Mouse (Mus musculus): ENCODE data around the gene Phip. TPM values are rescaled to one million over a fixed set of nuclear protein-coding genes. Genes with fewer than 3 reads are reported as not detected.
A peak's percentile ranks its signal among the peaks of the same experiment; 100 is the strongest.

Phip gene
- 14.8 and 15.6 TPM in 2 replicates for polyA plus RNA-seq (2012; rRNA removed)

DNA sequence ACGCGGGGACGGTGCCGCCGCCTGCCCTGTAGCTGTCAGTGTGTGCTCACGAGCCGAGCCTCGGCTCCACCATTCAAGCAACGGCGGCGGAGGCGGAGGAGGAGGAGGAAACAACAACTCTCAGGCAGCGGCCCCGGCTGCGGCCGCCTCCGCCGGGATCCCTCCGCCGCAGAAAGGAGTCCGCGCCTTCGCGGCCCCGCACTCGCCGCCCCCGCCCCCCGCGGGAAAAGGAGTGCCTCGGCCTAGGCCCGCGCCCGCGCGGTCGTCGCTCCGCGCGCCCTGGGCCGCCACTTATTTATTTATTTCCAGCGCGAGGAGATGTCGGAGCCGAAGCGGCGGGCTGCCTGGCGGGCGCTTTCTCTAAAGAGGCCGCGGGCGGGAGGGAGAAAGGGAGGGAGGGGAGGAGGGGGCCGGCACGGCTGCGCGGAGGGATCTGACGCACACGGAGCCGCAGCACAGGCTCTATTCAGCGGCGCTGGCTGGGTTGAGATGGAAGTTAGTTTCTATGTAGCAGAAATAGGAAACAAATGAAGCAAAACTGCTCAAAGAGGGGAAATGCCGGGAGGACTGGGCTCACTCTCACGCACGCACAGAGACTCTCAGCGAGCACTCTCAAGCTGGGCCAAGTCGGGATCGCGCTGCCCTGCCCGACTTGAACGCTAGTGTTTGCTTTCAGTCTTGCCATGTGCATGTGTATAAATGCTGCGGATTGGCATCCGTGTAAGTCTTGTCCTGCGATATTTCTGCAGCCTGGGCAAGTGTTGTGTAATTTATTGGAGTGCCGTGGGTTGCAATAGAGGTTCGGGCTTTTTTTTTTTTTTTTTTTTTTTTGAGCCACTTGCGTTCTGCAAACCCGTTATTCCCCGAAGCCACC is at the start of gene Phip:
TSS of gene Phip (minus strand) at position 175 of the 874 bp plus-strand sequence.
- TF ChIP-seq POLR2A (IDR thresholded peaks at IDR 0.05; ENCODE audit: extremely low read depth, insufficient read depth, low read length) (peak; percentile 81), CTCF (IDR thresholded peaks at IDR 0.05; ENCODE audit: extremely low read depth, insufficient read depth, low read length) (no peak)
- H3K4me1 ChIP-seq (ENCODE audit: control insufficient read depth, insufficient read depth, low read length), result peaks cover 4% of the 10 kb centered on the region; the same call in 1 of the 2 replicates
- H3K4me3 ChIP-seq (ENCODE audit: insufficient read depth, low read length), result peak within 1 kb of the TSS; percentile 67
- peak within 1 kb of the TSS; percentile 94 for H3K27ac ChIP-seq (ENCODE audit: insufficient read depth, low read length)

- no peak for TF ChIP-seq CTCF (IDR thresholded peaks at IDR 0.05; ENCODE audit: extremely low read depth, insufficient read depth, low read length)
- no peak for TF ChIP-seq POLR2A (IDR thresholded peaks at IDR 0.05; ENCODE audit: extremely low read depth, insufficient read depth, low read length)
- no peaks in the 10 kb centered on the region for H3K4me1 ChIP-seq (ENCODE audit: control insufficient read depth, insufficient read depth, low read length)
- H3K27ac ChIP-seq (ENCODE audit: insufficient read depth, low read length), result no peak overlapping the region
- no peak overlapping the region for H3K4me3 ChIP-seq (ENCODE audit: insufficient read depth, low read length)
Measured at GRCm38 (mm10) chr9:83023724-83024123, 48.4 kb upstream of the Phip start.

DNA sequence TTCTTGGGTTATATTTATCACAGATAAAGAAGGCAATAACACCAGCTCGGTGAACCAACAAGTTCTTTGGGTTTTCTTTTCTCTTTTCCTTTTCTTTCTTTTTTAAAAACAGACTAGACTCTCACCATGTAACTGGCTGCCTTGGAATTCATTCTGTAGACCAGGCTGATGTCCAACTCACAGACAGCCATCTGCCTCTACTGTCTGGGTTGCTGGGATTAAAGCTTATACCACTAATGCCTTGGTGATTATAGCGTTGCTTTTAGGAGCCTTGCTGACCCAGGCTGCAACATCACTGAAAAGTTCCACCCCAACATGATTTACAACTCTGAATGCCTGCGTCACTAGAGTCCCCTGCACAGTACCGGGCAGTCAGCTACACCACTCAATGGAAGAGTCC is 39.2 kb upstream of the Phip start:
- no peak overlapping the region for H3K4me3 ChIP-seq (ENCODE audit: insufficient read depth, low read length)
- H3K4me1 ChIP-seq (ENCODE audit: control insufficient read depth, insufficient read depth, low read length), result no peaks in the 10 kb centered on the region
- TF ChIP-seq CTCF (IDR thresholded peaks at IDR 0.05; ENCODE audit: extremely low read depth, insufficient read depth, low read length) (no peak), POLR2A (IDR thresholded peaks at IDR 0.05; ENCODE audit: extremely low read depth, insufficient read depth, low read length) (no peak)
- no peak overlapping the region for H3K27ac ChIP-seq (ENCODE audit: insufficient read depth, low read length)

- Histone ChIP-seq H3K4me1 (ENCODE audit: control insufficient read depth, insufficient read depth, low read length) (no peaks in the 10 kb centered on the region), H3K4me3 (ENCODE audit: insufficient read depth, low read length) (no peak overlapping the region), H3K27ac (ENCODE audit: insufficient read depth, low read length) (no peak overlapping the region)
- TF ChIP-seq CTCF (IDR thresholded peaks at IDR 0.05; ENCODE audit: extremely low read depth, insufficient read depth, low read length) (no peak), POLR2A (IDR thresholded peaks at IDR 0.05; ENCODE audit: extremely low read depth, insufficient read depth, low read length) (no peak)
Measured at GRCm38 (mm10) chr9:83008306-83008705, 33.0 kb upstream of the Phip start.

- TF ChIP-seq CTCF (IDR thresholded peaks at IDR 0.05; ENCODE audit: extremely low read depth, insufficient read depth, low read length), result no peak
- TF ChIP-seq POLR2A (IDR thresholded peaks at IDR 0.05; ENCODE audit: extremely low read depth, insufficient read depth, low read length), result no peak
- Histone ChIP-seq H3K4me3 (ENCODE audit: insufficient read depth, low read length) (no peak overlapping the region), H3K4me1 (ENCODE audit: control insufficient read depth, insufficient read depth, low read length) (no peaks in the 10 kb centered on the region), H3K27ac (ENCODE audit: insufficient read depth, low read length) (no peak overlapping the region)
Measured at GRCm38 (mm10) chr9:83001342-83001741, 26.0 kb upstream of the Phip start.

GRCm38 (mm10) chr9:82997765-82998500 is 22.6 kb upstream of the Phip start:
- H3K27ac ChIP-seq (ENCODE audit: insufficient read depth, low read length), result no peak overlapping the region
- no peak for TF ChIP-seq CTCF (IDR thresholded peaks at IDR 0.05; ENCODE audit: extremely low read depth, insufficient read depth, low read length)
- TF ChIP-seq POLR2A (IDR thresholded peaks at IDR 0.05; ENCODE audit: extremely low read depth, insufficient read depth, low read length), result no peak

GRCm38 (mm10) chr9:82976936-82977335 is 1.6 kb upstream of the Phip start:
- Histone ChIP-seq H3K4me3 (ENCODE audit: insufficient read depth, low read length) (peak overlapping the region; percentile 67; the same call in 1 of the 2 replicates), H3K27ac (ENCODE audit: insufficient read depth, low read length) (no peak overlapping the region), H3K4me1 (ENCODE audit: control insufficient read depth, insufficient read depth, low read length) (no peaks in the 10 kb centered on the region)
- TF ChIP-seq POLR2A (IDR thresholded peaks at IDR 0.05; ENCODE audit: extremely low read depth, insufficient read depth, low read length) (no peak), CTCF (IDR thresholded peaks at IDR 0.05; ENCODE audit: extremely low read depth, insufficient read depth, low read length) (no peak)

More at GRCm38 (mm10) chr9:82997765-82998500, 22.6 kb upstream of the Phip start:
- no peak overlapping the region for H3K4me3 ChIP-seq (ENCODE audit: insufficient read depth, low read length)
- H3K4me1 ChIP-seq (ENCODE audit: control insufficient read depth, insufficient read depth, low read length), result no peaks in the 10 kb centered on the region

- Histone ChIP-seq H3K27ac (ENCODE audit: insufficient read depth, low read length) (peak overlapping the region; percentile 83; the same call in 1 of the 2 replicates), H3K4me1 (ENCODE audit: control insufficient read depth, insufficient read depth, low read length) (peaks cover 3% of the 10 kb centered on the region; the same call in 1 of the 2 replicates), H3K4me3 (ENCODE audit: insufficient read depth, low read length) (peak overlapping the region; percentile 67; the same call in 1 of the 2 replicates)
- no peak for TF ChIP-seq CTCF (IDR thresholded peaks at IDR 0.05; ENCODE audit: extremely low read depth, insufficient read depth, low read length)
Measured at GRCm38 (mm10) chr9:82976219-82976618, 903 bp upstream of the Phip start.

DNA sequence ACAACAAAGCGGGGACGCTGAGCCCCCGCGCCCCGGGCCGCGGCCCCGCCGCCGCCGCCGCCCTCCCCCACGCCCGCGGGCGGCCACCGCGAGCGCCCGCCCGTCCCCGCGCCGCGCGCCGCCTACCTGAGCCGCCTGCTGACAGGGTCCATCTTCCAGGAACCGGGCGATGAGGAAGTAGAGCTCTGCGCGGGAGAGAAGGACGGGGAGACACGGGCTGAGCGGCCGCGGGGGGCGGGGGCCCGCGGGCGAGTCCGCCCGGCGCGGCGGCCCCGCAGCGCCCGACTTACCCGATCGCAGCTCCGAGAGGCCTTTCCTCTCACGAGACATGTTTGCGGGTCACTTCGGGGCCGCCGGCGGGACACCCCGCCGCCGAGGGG is 364 bp downstream of the Phip start:
- Histone ChIP-seq H3K27ac (ENCODE audit: insufficient read depth, low read length) (peak overlapping the region; percentile 94), H3K4me3 (ENCODE audit: insufficient read depth, low read length) (peak overlapping the region; percentile 67), H3K4me1 (ENCODE audit: control insufficient read depth, insufficient read depth, low read length) (peaks cover 6% of the 10 kb centered on the region; the same call in 1 of the 2 replicates)
- TF ChIP-seq CTCF (IDR thresholded peaks at IDR 0.05; ENCODE audit: extremely low read depth, insufficient read depth, low read length) (no peak), POLR2A (IDR thresholded peaks at IDR 0.05; ENCODE audit: extremely low read depth, insufficient read depth, low read length) (no peak)

Measured in cortical plate, adult 2 months (tissue).